Mouse (Mus musculus): Measurements from ENCODE around the gene Chrng. TPM values are rescaled to one million over a fixed set of nuclear protein-coding genes. Genes with fewer than 3 reads are reported as not detected.

Chrng gene
- polyA plus RNA-seq, 1 experiment from 2014 or later, result not detected

DNA sequence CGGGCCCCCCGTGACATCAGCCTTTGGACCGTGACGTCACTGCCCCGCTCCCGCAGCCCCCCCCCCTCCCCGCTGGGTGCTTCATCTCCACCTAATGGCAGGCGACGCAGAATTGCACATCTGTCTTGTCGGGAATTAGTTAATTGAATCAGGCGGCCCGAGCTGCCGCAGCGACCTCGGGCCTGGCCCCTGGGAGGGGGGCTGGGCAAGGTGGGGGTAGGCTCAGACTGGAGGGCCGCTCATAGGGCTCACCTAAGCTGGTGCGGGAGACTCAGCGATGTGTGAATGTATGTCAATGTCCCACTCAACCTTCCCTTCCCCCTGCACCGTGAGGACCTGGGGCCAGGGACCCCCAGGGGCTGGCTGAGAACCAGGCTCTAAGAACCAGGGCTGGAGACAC is 34.0 kb upstream of the Chrng start:
- H3K27ac ChIP-seq, result no peak overlapping the region
- H3K9me3 ChIP-seq (replicated peaks; ENCODE audit: low read length), result no peaks in the 10 kb centered on the region
- 14% methylated on average over 19 of the region's 19 CpGs for WGBS
- H3K27me3 ChIP-seq (ENCODE audit: insufficient read depth, low read length), result peaks cover 10% of the 10 kb centered on the region
- H3K4me2 ChIP-seq (ENCODE audit: low read length), result no peak overlapping the region
- H3K9ac ChIP-seq (ENCODE audit: low read depth, low read length), result 0 out of 2 replicates have a peak overlapping the region, but pooled peaks have one; percentile 4
- DNase-seq (ENCODE audit: low spot score), result no peak
- H3K4me1 ChIP-seq (replicated peaks; ENCODE audit: insufficient read depth, low read length), result no peaks in the 10 kb centered on the region
- TF ChIP-seq CTCF (IDR thresholded peaks at IDR 0.05; ENCODE audit: low read depth), result no peak
- H3K4me3 ChIP-seq (replicated peaks; ENCODE audit: low read depth, low read length), result no peak overlapping the region
- H3K36me3 ChIP-seq (ENCODE audit: insufficient read depth, low read length), result no peaks in the 10 kb centered on the region
- ATAC-seq (replicated peaks; ENCODE audit: low FRiP score, low read depth), result no peak; the same call in 1 of the 2 replicates

- H3K27ac ChIP-seq, result no peak overlapping the region
- no peaks in the 10 kb centered on the region for H3K9me3 ChIP-seq (replicated peaks; ENCODE audit: low read length)
- no peak for ATAC-seq (replicated peaks; ENCODE audit: low FRiP score, low read depth)
- no peak for TF ChIP-seq CTCF (IDR thresholded peaks at IDR 0.05; ENCODE audit: low read depth)
- no peaks in the 10 kb centered on the region for H3K4me1 ChIP-seq (replicated peaks; ENCODE audit: insufficient read depth, low read length)
- H3K4me2 ChIP-seq (ENCODE audit: low read length), result no peak overlapping the region
- H3K9ac ChIP-seq (ENCODE audit: low read depth, low read length), result no peak overlapping the region
- no peak for DNase-seq (ENCODE audit: low spot score)
- no peak overlapping the region for H3K4me3 ChIP-seq (replicated peaks; ENCODE audit: low read depth, low read length)
- no peaks in the 10 kb centered on the region for H3K36me3 ChIP-seq (ENCODE audit: insufficient read depth, low read length)
- peaks cover 10% of the 10 kb centered on the region for H3K27me3 ChIP-seq (ENCODE audit: insufficient read depth, low read length)
- WGBS, result 97% methylated on average over 1 of the region's 1 CpGs
These were observed 33.1 kb upstream of the Chrng start for GRCm38 (mm10) chr1:87171312-87171711.

- H3K4me3 ChIP-seq (replicated peaks; ENCODE audit: low read depth, low read length), result no peak overlapping the region
- no peaks in the 10 kb centered on the region for H3K36me3 ChIP-seq (ENCODE audit: insufficient read depth, low read length)
- peaks cover 10% of the 10 kb centered on the region for H3K27me3 ChIP-seq (ENCODE audit: insufficient read depth, low read length)
- no peaks in the 10 kb centered on the region for H3K9me3 ChIP-seq (replicated peaks; ENCODE audit: low read length)
- WGBS, result 38% methylated on average over 9 of the region's 9 CpGs
- no peak overlapping the region for H3K27ac ChIP-seq
- ATAC-seq (replicated peaks; ENCODE audit: low FRiP score, low read depth) (no peak), DNase-seq (ENCODE audit: low spot score) (no peak)
- H3K9ac ChIP-seq (ENCODE audit: low read depth, low read length), result no peak overlapping the region
- no peak for TF ChIP-seq CTCF (IDR thresholded peaks at IDR 0.05; ENCODE audit: low read depth)
- H3K4me1 ChIP-seq (replicated peaks; ENCODE audit: insufficient read depth, low read length), result no peaks in the 10 kb centered on the region
- H3K4me2 ChIP-seq (ENCODE audit: low read length), result no peak overlapping the region
These were observed 32.1 kb upstream of the Chrng start for GRCm38 (mm10) chr1:87172316-87172715.

DNA sequence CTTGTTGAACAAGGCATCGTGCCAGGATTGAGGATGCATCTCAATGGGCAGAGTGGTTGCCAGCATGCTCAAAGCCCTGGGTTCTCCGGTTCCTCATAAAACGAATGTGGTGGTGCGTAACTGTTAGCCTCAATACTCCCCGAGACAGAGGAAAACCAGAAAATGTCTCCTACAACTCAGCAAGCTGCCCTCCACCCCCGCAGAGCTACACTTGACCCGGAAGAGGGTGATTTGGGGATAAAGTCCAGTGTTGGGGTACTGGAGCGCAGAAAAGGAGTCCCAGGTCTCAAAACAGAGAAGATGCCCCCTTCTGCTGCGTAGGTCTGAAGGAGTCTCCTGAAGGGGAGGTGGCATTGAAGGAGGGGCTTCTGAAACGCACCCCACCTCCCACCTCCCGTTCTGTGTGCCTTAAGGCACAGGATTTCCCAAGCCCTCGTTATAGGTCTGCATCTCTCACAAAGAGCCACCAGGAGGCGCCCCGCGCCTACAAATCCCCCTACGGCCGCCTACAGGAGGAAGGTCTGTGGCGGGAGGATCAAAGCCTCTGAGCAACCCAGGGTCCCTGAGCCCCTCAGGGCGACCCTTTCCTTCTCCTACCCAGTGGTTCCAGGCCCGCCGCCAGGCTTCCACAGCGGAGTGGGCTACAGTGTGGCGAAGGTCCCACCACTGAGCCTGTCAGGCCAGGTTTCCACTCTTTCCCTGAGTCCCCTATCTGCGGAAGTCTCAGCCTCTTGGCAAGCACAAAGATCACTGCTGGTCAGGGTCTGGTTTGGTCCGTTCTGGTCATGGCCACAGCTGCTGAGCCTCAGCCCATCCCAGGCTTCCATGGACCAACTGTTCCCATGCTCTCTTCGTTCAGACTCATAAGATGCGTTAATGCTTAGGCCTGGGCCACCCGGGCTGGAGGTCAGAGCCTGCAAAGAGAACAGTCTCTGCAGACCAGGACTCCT is 30.2 kb upstream of the Chrng start:
- no peaks in the 10 kb centered on the region for H3K9me3 ChIP-seq (replicated peaks; ENCODE audit: low read length)
- peak; percentile 79 for TF ChIP-seq CTCF (IDR thresholded peaks at IDR 0.05; ENCODE audit: low read depth)
- DNase-seq (ENCODE audit: low spot score) (peak; percentile 85), ATAC-seq (replicated peaks; ENCODE audit: low FRiP score, low read depth) (peak; percentile 18; the same call in 1 of the 2 replicates)
- no peaks in the 10 kb centered on the region for H3K36me3 ChIP-seq (ENCODE audit: insufficient read depth, low read length)
- H3K27ac ChIP-seq, result no peak overlapping the region
- no peak overlapping the region for H3K9ac ChIP-seq (ENCODE audit: low read depth, low read length)
- peak overlapping the region; percentile 9 for H3K4me2 ChIP-seq (ENCODE audit: low read length)
- H3K4me1 ChIP-seq (replicated peaks; ENCODE audit: insufficient read depth, low read length), result no peaks in the 10 kb centered on the region
- peaks cover 10% of the 10 kb centered on the region for H3K27me3 ChIP-seq (ENCODE audit: insufficient read depth, low read length)
- 20% methylated on average over 28 of the region's 28 CpGs for WGBS
- no peak overlapping the region for H3K4me3 ChIP-seq (replicated peaks; ENCODE audit: low read depth, low read length)

- Histone ChIP-seq H3K9me3 (replicated peaks; ENCODE audit: low read length) (no peaks in the 10 kb centered on the region), H3K27me3 (ENCODE audit: insufficient read depth, low read length) (peaks cover 5% of the 10 kb centered on the region; the same call in 1 of the 2 replicates), H3K9ac (ENCODE audit: low read depth, low read length) (no peak overlapping the region), H3K36me3 (ENCODE audit: insufficient read depth, low read length) (no peaks in the 10 kb centered on the region), H3K4me3 (replicated peaks; ENCODE audit: low read depth, low read length) (no peak overlapping the region), H3K4me1 (replicated peaks; ENCODE audit: insufficient read depth, low read length) (no peaks in the 10 kb centered on the region), H3K4me2 (ENCODE audit: low read length) (no peak overlapping the region), H3K27ac (no peak overlapping the region)
- peak; percentile 93 for DNase-seq (ENCODE audit: low spot score)
- TF ChIP-seq CTCF (IDR thresholded peaks at IDR 0.05; ENCODE audit: low read depth), result peak; percentile 64
- WGBS, result 3% methylated on average over 11 of the region's 11 CpGs
- ATAC-seq (replicated peaks; ENCODE audit: low FRiP score, low read depth), result peak; percentile 80
These were observed 28.6 kb upstream of the Chrng start for GRCm38 (mm10) chr1:87175852-87176292.

- no peaks in the 10 kb centered on the region for H3K36me3 ChIP-seq (ENCODE audit: insufficient read depth, low read length)
- H3K4me1 ChIP-seq (replicated peaks; ENCODE audit: insufficient read depth, low read length), result no peaks in the 10 kb centered on the region
- H3K4me2 ChIP-seq (ENCODE audit: low read length), result no peak overlapping the region
- H3K9me3 ChIP-seq (replicated peaks; ENCODE audit: low read length), result no peaks in the 10 kb centered on the region
- H3K27ac ChIP-seq, result no peak overlapping the region
- no peak overlapping the region for H3K9ac ChIP-seq (ENCODE audit: low read depth, low read length)
- H3K4me3 ChIP-seq (replicated peaks; ENCODE audit: low read depth, low read length), result no peak overlapping the region
- no peak for TF ChIP-seq CTCF (IDR thresholded peaks at IDR 0.05; ENCODE audit: low read depth)
- 17% methylated on average over 5 of the region's 5 CpGs for WGBS
- DNase-seq (ENCODE audit: low spot score), result no peak
- H3K27me3 ChIP-seq (ENCODE audit: insufficient read depth, low read length), result peaks cover 21% of the 10 kb centered on the region; the same call in 1 of the 2 replicates
- ATAC-seq (replicated peaks; ENCODE audit: low FRiP score, low read depth), result no peak
These were observed 23.6 kb upstream of the Chrng start for GRCm38 (mm10) chr1:87180896-87181295.
